Mouse (Mus musculus) spleen, adult 12 weeks (tissue): ENCODE results near the gene Rplp1.

ENCODE experiments used
- DNase-seq: peaks from one replicate; pipeline ENCODE4 v3.0.0; 2022; ENCODE audit warnings: low spot score

Rplp1 gene

DNA sequence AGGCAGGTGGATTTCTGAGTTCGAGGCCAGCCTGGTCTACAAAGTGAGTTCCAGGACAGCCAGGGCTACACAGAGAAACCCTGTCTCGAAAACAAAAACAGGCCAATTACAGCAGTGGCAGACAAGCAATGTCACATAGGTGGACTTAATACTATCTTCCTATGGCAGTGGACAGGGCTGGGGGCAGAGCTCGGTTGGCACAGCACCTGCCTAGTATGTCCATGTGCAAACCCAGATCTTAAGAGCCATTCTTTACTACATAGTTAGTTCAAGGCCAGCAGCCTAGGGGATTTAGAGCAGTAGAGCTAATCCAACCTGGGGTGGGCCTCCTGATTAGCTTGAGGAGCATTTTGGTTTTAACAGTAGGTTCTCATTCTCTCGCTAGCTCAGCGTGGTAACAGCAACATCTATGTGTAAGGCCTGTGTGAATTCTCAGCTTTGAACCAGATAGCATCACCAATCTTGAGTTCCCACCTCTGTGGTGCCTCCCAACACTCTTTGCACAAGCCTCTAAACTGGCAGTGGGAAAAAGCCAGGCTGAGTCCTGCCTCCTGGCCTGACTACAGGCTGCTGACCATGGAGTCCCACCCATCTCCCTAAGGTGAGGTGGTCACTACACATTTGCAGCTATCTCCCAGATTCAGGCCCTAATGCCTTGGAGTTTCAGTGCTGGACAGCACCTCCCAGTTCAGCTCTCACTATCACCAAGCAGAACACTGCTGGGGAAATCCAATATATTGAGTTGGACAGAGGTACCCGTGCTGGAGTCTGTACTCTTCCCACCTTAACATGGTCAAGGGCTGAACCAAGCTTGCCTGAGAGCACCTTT lies 2.8 kb downstream of the Rplp1 start:
- DNase-seq, result no peak

DNA sequence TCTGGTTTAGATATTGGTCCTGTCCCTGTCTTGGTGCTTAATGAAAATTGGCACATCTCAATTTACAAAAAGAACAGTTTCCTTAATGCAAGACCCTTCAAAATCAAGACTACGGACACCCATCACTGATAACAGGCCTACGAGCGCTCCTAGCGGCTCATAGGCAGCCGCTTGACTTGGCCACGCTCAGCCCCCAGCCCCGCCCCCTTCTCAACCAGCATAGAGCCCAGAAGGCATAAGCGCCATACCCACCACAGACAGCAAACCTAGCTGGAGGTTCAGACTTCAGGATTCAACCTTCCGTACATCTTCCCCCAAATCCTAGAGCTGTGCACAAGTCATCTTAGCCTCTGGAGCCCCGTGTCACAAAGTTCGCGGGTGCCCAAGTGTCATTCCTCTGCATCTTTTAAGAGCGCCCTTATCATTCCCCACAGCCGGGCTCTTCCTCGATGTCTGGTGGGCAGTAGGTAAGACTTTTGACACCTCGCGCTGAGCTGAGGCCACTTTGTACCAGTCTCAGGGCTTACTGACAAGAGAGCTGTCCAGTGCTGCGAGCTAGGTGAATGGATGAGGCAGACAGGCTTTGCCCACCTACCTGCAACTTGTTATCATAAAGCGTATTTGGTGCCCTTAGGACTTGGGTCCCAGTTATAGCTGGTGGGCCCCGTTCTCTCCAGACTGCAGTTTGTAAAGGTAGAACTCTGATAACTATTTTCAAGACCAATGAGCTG lies 3.7 kb downstream of the Rplp1 start:
- no peak for DNase-seq

DNA sequence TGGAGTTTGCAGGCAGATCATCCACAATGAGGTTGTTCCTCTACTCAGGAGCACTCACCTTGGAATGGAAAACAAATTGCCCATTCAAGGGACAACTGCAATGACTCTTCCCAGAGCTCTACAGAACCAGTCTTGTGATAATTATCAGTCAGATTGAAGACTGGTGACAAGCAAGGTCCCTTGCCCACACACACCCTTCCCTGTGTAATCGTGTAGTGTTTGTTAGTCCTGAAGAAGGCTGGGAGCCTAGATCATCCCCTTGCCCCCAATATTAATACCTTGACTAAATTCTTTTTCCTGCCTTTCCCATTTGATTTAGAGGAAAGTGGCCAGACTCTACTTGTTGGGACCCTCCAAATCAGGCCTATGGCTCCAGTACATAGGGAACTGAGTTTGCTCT lies 4.7 kb downstream of the Rplp1 start:
- no peak for DNase-seq

DNA sequence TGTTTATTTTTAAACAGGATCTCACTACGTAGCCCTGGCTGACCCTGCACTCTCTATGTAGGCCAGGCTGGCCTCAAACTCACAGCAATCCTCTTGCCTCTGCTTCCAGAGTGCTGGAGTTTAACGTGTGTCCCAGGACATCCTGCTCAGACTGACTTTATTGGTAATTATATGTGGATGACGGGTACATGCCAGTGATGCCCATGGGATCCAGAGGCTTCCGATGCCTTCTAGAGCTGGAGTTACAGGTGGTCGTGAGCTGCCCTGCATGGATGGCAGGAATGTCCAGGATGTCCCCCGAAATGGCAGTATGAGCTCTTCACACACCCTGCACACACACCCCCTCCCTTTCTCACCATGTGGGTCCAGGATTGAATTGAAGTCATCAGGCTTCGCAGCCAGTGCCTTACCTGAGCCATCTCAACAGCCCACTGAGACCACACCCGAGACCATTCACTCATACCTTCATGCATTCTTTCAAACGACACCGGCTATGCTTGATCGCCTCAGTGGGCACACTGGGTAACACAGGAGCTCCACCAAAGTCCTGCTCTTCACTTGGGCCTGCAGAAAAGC lies 5.4 kb downstream of the Rplp1 start:
- DNase-seq, result no peak

DNA sequence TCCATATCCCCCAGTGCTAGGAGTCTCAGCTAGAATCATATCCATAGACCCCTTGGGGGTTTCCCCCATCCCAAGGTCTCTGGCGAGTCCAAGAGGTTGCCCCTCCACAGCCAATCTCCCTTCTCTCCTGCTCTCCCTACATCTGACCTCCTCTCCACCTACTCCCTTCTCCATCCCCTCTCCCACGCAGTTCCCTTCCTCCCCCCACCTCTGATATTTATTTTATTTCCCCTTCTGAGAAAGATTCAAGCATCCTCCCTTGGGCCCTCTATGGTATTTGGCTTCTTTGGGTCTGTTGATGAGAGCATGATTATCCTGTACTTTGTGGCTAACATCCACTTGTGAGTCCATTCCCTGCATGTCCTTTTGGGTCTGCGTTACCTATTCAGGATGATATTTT lies 6.0 kb downstream of the Rplp1 start:
- DNase-seq, result no peak

DNA sequence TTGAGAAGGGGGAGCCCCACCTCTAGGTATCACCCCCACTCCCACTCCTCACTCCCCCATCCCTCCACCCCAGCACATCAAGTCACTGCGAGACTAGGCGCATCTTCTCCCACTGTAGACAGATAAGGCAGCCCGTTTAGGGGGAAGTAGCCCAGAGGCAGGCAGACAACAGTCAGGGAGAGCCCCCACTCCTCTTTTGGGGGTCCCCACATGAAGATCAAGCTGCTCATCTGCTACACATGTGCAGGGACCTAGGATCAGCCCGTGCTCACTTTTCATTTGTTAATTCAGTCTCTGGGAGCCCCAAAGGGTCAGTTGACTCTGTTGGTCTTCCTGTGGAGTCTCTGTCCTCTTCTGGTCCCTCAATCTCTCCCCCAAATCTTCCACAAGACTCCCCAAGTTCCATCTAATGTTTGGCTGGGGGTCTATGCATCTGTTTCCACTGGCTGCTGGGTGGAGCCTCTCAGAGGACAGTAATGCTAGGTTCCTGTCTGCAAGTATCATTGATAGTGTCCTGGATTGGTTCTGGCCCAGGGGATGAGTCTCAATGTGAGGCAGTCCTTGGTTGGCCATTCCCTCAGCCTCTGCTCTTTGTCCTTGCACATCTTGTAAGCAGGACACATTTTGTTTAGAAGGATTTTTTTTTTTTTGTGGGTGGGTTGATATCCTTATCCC lies 6.6 kb downstream of the Rplp1 start:
- DNase-seq, result no peak

DNA sequence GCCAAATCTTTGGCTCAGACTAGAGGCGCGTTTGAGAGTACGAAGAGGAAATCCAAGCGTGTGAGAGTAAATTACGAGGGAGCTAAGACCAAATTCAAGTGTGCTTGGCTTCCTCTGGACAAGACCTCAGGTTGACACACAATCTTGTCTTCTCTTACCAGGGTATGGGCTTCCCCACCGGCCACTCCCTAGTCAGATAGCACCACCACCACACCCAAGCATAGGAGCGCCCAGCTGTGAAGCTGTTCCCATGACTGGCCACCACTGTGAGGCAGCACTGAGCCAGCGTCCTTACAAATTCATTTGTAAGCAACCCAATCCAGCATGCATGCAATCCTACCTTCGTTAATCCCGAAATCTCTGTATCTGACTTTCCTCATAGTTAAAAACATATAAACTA lies 7.4 kb downstream of the Rplp1 start:
- peak; percentile 32 for DNase-seq

DNA sequence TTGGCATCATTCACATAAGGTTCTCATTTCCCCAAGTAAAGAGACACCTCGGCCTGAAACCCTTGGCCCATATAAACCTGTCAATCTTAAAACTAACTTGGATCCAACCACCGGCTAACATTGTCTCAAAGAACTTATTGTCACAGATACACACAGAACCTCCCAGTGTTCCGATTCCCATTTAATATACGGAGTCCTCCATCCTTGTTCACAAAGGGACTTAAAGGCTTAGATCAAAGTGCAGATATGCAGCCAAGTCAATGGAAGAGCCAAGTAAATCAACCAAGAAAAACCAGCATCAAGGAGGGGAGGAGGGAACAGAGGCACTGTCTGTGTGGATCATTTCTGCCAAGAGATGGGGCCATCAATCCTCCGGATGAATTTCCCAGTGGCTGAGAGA lies 8.8 kb downstream of the Rplp1 start:
- no peak for DNase-seq

DNA sequence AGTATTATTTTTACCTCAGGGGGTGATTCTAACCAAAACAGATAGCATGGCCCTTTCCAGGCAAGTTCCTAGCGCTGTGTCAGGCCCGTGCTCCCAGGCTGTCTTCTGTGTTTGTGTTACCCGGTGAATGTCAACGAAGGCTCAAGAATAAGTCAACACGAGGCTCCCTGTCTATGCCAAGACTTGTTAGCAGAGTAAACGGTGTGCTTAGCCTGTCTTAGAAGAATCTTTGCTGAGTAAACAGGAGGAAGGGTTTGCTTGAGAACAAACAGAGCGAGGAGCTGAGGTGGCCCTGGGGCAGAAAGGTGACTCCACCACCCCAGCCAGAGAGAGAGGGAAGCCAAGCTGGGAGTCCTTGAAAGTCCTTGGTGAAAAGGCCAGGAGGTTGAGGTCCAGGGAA lies 10.1 kb downstream of the Rplp1 start:
- DNase-seq, result no peak

DNA sequence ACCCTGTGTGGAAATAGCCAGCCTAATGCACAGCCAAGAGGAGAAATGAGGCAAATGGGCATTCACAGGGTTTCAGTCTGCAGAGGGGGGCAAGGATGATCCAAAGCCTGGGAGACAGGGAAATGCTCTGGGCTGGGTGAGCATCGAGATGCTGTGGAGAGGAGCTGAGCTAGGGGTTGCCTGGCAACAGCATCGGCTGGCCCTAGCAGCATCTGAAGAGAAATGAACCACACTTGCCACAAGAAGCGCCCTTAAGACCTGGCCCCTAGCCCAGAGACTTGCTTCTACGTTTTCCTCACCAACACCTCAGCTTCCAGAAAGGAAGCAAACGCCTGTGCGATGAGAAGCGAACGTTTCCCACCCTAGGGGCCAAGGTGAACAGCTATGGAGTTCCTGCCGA lies 11.9 kb downstream of the Rplp1 start:
- DNase-seq, result no peak

DNA sequence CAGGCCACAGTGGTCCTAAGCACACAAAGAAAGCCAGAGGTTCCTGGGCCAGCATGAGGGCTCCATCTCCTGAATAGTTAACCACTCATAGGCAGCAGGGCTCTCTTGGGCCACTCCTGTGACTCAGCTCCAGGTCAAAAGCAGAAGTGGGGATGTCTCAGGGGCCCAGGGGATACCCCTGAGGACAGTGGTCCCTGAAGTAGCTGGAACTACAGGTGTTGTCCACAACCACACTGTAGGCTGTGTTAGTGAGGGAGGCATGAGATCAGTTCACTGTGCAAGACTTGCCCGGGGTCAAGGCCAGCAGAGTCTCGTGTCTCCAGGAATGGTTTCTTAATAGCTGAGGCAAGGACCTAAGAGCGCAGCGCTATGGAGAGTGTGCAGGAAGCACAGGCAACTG lies 12.8 kb downstream of the Rplp1 start:
- DNase-seq, result no peak

DNA sequence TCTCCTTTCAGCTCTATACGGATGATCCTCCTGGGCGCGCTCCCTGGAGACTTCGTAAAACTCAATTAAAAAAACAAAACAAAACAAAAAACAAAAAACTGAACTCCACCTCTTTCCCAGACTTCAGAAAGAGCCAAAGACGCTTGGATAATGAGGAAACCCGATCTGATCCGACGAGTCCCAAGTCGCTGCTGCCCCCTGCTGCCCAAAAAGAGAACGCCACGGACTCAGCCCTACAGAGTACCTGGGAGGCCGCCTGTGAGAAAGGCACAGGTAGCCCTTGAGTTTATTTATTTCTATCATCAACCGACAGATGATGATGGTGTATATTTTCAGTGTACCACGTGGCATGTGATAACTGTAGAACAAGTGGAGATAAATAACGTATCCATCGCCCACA lies 14.5 kb downstream of the Rplp1 start:
- peak; percentile 56 for DNase-seq

DNA sequence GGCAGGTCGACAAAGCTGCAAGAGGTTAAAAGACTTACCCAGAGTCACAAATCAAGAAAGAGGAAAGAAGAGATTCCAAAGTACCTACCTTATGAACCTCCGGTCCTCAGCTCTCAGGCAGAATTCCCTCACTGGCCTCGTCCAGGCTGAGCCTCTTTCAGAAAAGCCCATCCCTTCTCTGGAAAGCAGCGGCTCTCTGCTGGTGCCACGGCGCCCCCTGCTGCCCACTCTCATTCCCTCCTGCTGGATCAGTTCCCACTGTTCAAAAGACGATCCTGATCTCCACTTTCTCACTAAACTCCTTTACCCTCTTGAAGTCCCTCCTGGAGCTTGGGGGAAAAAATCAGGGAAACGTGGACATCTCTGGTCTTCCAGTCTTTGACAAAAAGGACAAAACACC lies 15.9 kb downstream of the Rplp1 start:
- peak; percentile 49 for DNase-seq

DNA sequence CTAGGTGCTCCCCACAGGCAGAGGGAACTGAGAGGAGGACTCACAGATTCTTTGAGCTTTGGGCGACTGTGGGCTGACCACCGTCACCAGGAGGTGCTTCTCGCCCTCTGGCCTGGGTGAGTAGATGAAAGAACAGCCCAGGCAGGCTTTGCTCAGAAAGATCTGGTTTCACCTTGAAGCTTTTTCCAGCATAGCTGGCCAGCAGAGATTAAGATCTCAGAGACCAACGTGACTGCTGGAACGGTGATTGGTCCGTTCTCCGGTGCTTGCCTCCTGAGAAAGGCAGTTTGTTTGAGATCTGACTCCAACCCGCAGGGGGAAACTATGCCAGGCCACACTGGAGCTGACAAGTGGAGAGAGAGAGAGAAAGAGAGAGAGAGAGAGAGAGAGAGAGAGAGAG lies 19.3 kb downstream of the Rplp1 start:
- DNase-seq, result no peak

DNA sequence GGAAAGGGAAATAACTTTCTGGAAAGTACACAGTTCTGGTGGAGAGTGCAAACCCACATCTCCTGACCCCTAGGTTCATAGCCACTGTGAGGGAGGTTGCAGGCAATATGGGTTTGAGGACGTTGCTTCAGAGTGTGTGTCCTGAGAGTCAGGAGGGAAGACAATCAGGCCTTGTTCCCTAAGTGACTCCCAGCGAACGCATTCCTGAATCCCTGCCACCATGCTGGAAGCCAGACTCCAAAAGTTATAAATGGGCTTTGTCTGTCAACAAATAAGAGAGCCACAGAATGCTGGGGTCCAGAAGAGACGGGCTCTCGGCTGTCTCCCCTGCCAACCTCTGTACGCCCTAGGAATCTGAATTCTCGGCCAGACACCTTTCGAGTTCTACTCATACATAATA lies 24.5 kb downstream of the Rplp1 start:
- DNase-seq, result no peak

DNA sequence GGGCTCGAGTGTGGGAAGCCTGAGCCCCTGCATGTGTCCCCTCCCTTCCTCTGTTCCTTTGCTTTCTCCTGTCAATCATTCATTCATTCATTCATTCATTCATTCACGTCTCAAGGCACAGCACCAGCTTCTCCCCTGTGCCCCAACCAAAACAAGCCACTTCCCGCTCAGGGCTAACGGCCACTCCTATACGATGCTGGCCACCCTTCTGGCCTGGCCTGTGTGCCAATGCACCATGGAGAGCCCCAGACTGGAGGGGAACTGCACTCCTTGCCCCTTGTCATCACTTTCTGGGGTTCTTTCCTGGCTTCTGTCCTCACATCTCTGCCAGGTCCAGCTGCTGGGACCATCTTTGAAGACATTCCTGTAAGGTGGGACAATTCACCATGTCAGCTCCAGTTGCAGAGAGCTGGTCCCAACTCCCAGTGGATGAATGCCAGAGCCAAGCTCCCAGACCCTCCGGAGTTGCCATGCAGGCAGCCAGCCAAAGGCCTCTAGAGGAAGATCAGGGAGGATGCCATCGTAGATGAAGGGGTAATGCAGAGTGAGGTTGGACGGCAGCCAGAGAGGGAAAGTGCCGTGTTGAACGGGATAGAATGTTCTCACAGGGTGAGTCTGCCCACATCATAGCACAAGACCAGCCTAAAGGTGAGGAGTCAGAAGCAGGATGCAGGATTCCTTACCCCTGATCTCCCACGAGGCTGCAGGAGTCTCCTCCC lies 26.5 kb downstream of the Rplp1 start:
- no peak for DNase-seq

DNA sequence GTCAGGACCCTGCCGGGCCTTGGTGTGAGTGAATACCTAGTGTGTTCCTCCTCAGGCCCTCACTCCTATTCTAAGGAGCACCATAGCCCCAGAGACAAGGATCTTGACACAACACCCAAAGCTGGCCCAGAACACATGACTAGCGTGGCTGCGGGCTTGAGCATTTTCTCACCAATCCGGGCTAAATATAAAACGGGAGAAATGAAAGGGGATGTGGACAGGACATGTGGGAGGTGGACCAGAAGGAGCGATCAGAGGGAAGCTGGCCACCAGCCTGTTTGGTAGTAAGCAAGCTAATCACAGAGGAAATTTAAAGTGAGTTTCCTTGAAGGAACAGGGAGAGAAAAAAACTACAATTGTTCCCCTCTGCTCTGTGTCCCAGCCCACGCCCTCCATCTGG lies 28.4 kb downstream of the Rplp1 start:
- DNase-seq, result no peak

DNA sequence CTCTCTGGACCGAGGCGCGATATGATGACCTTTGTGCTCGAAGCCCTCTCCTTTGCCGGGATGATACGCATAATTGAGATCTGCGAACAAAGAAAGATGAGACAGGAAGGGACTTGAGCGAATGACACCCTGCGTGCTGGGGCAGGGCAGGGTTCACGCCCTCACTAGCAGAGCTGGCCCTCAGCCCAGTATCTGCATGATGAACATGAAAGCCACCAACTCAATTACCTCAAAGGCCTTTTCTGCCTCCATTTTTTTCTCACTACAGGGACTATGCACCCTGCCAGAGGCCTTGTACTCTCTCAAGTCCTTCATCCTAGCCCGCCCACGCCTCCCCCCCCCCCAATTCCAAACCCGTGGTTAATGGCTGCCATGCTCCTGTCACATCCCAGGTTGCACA lies 29.4 kb downstream of the Rplp1 start:
- no peak for DNase-seq

DNA sequence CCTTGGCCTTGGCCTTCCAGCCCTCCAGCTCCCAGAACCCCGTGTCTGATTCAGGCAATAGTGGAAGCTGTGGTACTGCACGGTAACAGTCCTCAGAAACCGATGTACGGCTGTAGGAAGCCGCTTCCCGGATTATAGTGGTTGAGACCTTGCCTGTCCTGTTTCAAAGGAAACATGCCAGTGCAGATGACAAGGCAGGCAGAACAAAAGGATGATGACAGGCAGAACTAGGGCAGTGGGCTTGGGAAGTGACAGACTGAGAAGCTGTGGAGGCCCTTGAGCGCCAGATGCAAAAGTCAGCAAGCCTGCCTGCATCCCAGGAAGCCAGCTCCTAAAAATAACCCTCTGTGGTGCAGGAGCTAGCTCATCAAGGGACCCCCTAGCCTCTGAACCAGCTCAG lies 30.0 kb downstream of the Rplp1 start:
- no peak for DNase-seq

DNA sequence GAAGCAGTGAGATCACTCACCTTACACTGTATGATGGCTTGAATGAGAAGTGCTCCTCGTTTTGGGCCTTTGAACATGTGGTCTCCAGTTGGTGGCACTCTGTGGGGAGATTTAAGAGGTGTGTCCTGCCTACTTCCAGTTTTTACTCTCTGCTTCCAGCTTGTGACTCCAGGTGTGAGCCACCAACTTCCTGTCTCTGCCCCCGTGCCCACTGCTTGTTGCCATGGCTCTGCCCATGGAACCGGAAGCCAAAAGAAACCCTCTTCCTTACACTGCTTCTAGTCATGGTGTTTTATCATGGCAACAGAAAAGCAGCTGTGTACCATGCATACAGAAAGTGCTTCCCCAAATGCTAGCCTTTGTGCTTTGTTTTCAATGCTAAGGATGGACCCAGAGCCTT lies 32.2 kb downstream of the Rplp1 start:
- no peak for DNase-seq

DNA sequence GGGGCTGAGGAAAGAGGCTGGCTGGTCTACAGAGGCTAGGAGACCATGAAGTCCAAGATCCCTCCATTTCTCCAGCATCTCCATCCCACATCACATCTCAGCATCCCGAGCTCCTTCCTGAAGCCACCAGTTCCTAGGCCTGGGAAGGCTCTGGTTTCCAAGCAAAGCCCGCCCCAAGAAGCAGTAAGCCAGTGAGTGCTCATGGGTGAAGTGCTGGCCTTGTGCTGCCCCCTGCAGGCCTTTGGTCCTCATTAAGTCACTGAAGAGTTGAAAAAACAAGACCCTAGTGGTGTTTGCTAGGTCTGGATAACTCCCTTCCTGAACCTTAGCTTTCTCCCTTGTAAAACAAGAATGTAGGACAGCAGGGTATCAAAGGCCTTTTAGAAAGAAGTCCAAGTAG lies 35.5 kb downstream of the Rplp1 start:
- DNase-seq, result no peak
